8 mouse cellular contexts compared by ENCODE assay signal in genomic region chr11:60045676-60046057, GRCm38 (mm10). TPM values are rescaled to one million over a fixed set of nuclear protein-coding genes. Genes with fewer than 3 reads are reported as not detected.
DNase-seq lines count a peak whose midpoint lies in the region; ATAC-seq and TF ChIP-seq lines count a peak whose summit lies in the region.

No protein-coding gene starts in this region.

- ATAC-seq in lung, postnatal 0 days: peak; percentile 17
- no peak for ATAC-seq in limb, embryonic 11.5 days (ENCODE audit: insufficient number of reproducible peaks, low FRiP score, low TSS enrichment, low read depth)
- peak; percentile 21 for ATAC-seq in neural tube, embryonic 15.5 days (ENCODE audit: low FRiP score)
- no peak for ATAC-seq in cerebellum, adult (ENCODE audit: insufficient number of reproducible peaks, low FRiP score, low TSS enrichment)

- H3K4me1 ChIP-seq in lung, postnatal 0 days (ENCODE audit: insufficient read depth, low read depth, low read length): no peaks in the 10 kb centered on the region; the same call in 1 of the 2 replicates
- peaks cover 12% of the 10 kb centered on the region for H3K4me1 ChIP-seq in forebrain, embryonic 10.5 days
- H3K4me1 ChIP-seq in limb, embryonic 11.5 days (ENCODE audit: control insufficient read depth, insufficient read depth, low read length): 0 out of 2 replicates have a peak, but pooled peaks cover 3% of the 10 kb centered on the region
- peaks cover 14% of the 10 kb centered on the region for H3K4me1 ChIP-seq in neural tube, embryonic 15.5 days

- peak overlapping the region; percentile 61 for H3K4me2 ChIP-seq in lung, postnatal 0 days (replicated peaks; ENCODE audit: low read depth, low read length)
- H3K4me2 ChIP-seq in limb, embryonic 11.5 days (ENCODE audit: low read depth, severe bottlenecking): peak overlapping the region; percentile 54
- H3K4me2 ChIP-seq in neural tube, embryonic 15.5 days: peak overlapping the region; percentile 74

- no peak overlapping the region for H3K27ac ChIP-seq in lung, postnatal 0 days (ENCODE audit: low read length)
- H3K27ac ChIP-seq in forebrain, embryonic 10.5 days: peak overlapping the region; percentile 93
- 0 out of 2 replicates have a peak overlapping the region, but pooled peaks have one; percentile 69 for H3K27ac ChIP-seq in limb, embryonic 11.5 days (replicated peaks; ENCODE audit: low read depth, low read length)
- H3K27ac ChIP-seq in neural tube, embryonic 15.5 days (replicated peaks): peak overlapping the region; percentile 97

- TF ChIP-seq EP300 in lung, postnatal 0 days (IDR thresholded peaks at IDR 0.05): no peak

- peak overlapping the region; percentile 50 for H3K4me3 ChIP-seq in lung, postnatal 0 days (ENCODE audit: low read depth, low read length)
- H3K4me3 ChIP-seq in forebrain, embryonic 10.5 days: peak overlapping the region; percentile 65
- peak overlapping the region; percentile 55 for H3K4me3 ChIP-seq in limb, embryonic 11.5 days (ENCODE audit: low read depth, low read length)
- H3K4me3 ChIP-seq in neural tube, embryonic 15.5 days (replicated peaks): peak overlapping the region; percentile 79

- intact Hi-C loops in left cerebral cortex, postnatal 4 days (cut with DNase I): no loop called here

- peak overlapping the region; percentile 24; the same call in 1 of the 2 replicates for H3K9ac ChIP-seq in lung, postnatal 0 days (replicated peaks; ENCODE audit: low read depth)
- H3K9ac ChIP-seq in limb, embryonic 11.5 days (ENCODE audit: low read length): peak overlapping the region; percentile 37; the same call in 1 of the 2 replicates
- peak overlapping the region; percentile 67 for H3K9ac ChIP-seq in neural tube, embryonic 15.5 days (replicated peaks)

- WGBS in lung, postnatal 0 days: 8% methylated on average over 3 of the region's 3 CpGs
- WGBS in forebrain, embryonic 10.5 days: 9% methylated on average over 3 of the region's 3 CpGs
- 10% methylated on average over 3 of the region's 3 CpGs for WGBS in limb, embryonic 11.5 days
- 13% methylated on average over 3 of the region's 3 CpGs for WGBS in neural tube, embryonic 15.5 days

- no peaks in the 10 kb centered on the region for H3K27me3 ChIP-seq in lung, postnatal 0 days (replicated peaks; ENCODE audit: insufficient read depth, low read length)
- peaks cover 3% of the 10 kb centered on the region; the same call in 1 of the 2 replicates for H3K27me3 ChIP-seq in forebrain, embryonic 10.5 days (ENCODE audit: poor library complexity, severe bottlenecking)
- H3K27me3 ChIP-seq in limb, embryonic 11.5 days (ENCODE audit: control insufficient read depth, insufficient read depth, low read length): no peaks in the 10 kb centered on the region
- H3K27me3 ChIP-seq in neural tube, embryonic 15.5 days (replicated peaks): 0 out of 2 replicates have a peak, but pooled peaks cover 3% of the 10 kb centered on the region

- DNase-seq in lung, postnatal 0 days (ENCODE audit: low spot score): no peak
- DNase-seq in lung, postnatal 10 days: no peak
- no peak for DNase-seq in forebrain, embryonic 10.5 days (ENCODE audit: extremely low spot score, low spot score)
- no peak for DNase-seq in limb, embryonic 11.5 days (ENCODE audit: low spot score)
- no peak for DNase-seq in left cerebral cortex, postnatal 4 days
- DNase-seq in natural killer cell, adult 2 months (ENCODE audit: low spot score in 2 of 2): no peak

- TF ChIP-seq CTCF in lung, postnatal 0 days (IDR thresholded peaks at IDR 0.05): no peak

- no peaks in the 10 kb centered on the region for H3K36me3 ChIP-seq in lung, postnatal 0 days (ENCODE audit: insufficient read depth, low read length)
- no peaks in the 10 kb centered on the region for H3K36me3 ChIP-seq in forebrain, embryonic 10.5 days (replicated peaks)
- H3K36me3 ChIP-seq in limb, embryonic 11.5 days (ENCODE audit: control insufficient read depth, insufficient read depth, low read length): no peaks in the 10 kb centered on the region
- no peaks in the 10 kb centered on the region for H3K36me3 ChIP-seq in neural tube, embryonic 15.5 days

- H3K9me3 ChIP-seq in lung, postnatal 0 days (ENCODE audit: low read length): no peaks in the 10 kb centered on the region
- H3K9me3 ChIP-seq in forebrain, embryonic 10.5 days: peaks cover 4% of the 10 kb centered on the region; the same call in 1 of the 2 replicates
- H3K9me3 ChIP-seq in limb, embryonic 11.5 days (ENCODE audit: control insufficient read depth, low read length): no peaks in the 10 kb centered on the region
- H3K9me3 ChIP-seq in neural tube, embryonic 15.5 days (replicated peaks): no peaks in the 10 kb centered on the region

RNA-seq across cellular contexts. Expression of gene Pemt, which starts 0.6 kb away (rescaled TPM):
- 5.0 and 6.0 TPM in 2 replicates for polyA plus RNA-seq in lung, postnatal 0 days (2015; fragmentation: Nextera tagmentation; extraction: Ambion mirVana)
- polyA plus RNA-seq in forebrain, embryonic 10.5 days (2016; fragmentation: Nextera tagmentation; extraction: Ambion mirVana): 7.9 and 9.7 TPM in 2 replicates
- polyA plus RNA-seq in limb, embryonic 11.5 days (2014; fragmentation: Nextera tagmentation; extraction: Ambion mirVana): 4.9 and 6.1 TPM in 2 replicates
- 8.5 and 9.0 TPM in 2 replicates for polyA plus RNA-seq in neural tube, embryonic 15.5 days (2015; fragmentation: Nextera tagmentation; extraction: Ambion mirVana)
- 1 to 10 TPM; 6.7 to 7.5 TPM for total RNA-seq in left cerebral cortex, postnatal 4 days (2021)

RNA-seq across cellular contexts. Expression of gene Rai1, which starts 59.1 kb away (rescaled TPM):
- polyA plus RNA-seq in lung, postnatal 0 days (2015; fragmentation: Nextera tagmentation; extraction: Ambion mirVana): 13.5 and 16.2 TPM in 2 replicates
- polyA plus RNA-seq in forebrain, embryonic 10.5 days (2016; fragmentation: Nextera tagmentation; extraction: Ambion mirVana): 24.7 and 25.3 TPM in 2 replicates
- polyA plus RNA-seq in limb, embryonic 11.5 days (2014; fragmentation: Nextera tagmentation; extraction: Ambion mirVana): 35.5 and 36.0 TPM in 2 replicates
- polyA plus RNA-seq in neural tube, embryonic 15.5 days (2015; fragmentation: Nextera tagmentation; extraction: Ambion mirVana): 26.5 and 27.4 TPM in 2 replicates
- total RNA-seq in left cerebral cortex, postnatal 4 days (2021): 10 to 100 TPM; 85.9 to 92.3 TPM

Comparison
In these comparisons a context has a peak if more than half of its experiments do, and no peak if none do; other contexts are left out.
1. ATAC-seq: peak in lung, postnatal 0 days (single experiment) and neural tube, embryonic 15.5 days (single experiment); none in limb, embryonic 11.5 days (single experiment) and cerebellum, adult (single experiment).
2. Peak in every context shown above with its lines, with median percentiles within 50 percentile points of each other: H3K4me2 ChIP-seq, H3K4me3 ChIP-seq and H3K9ac ChIP-seq.